Mouse (Mus musculus) embryonic fibroblast, embryonic 13.5 days (primary cell): ENCODE measurements around the gene Mybph.

ENCODE experiments used
- CTCF ChIP-seq: IDR thresholded peaks from 2 replicates; pipeline ENCODE4 v1.5.1; 2011; ENCODE audit warnings: mild to moderate bottlenecking, control low read depth, low read length, moderate library complexity, borderline replicate concordance; ENCODE audit not compliant: insufficient read depth
- POLR2A ChIP-seq: IDR thresholded peaks from 2 replicates; pipeline ENCODE4 v1.6.1; 2011; ENCODE audit warnings: low read depth, mild to moderate bottlenecking, control low read depth, low read length, moderate library complexity

GRCm38 (mm10) chr1:134150076-134150475 lies 43.2 kb upstream of the Mybph start:
- TF ChIP-seq CTCF, result no peak
- TF ChIP-seq POLR2A, result no peak
